ENCODE assay signal across 13 mouse cellular contexts in genomic region chr7:101459923-101460607, GRCm38 (mm10). TPM values are rescaled to one million over a fixed set of nuclear protein-coding genes. Genes with fewer than 3 reads are reported as not detected.
DNase-seq lines count a peak whose midpoint lies in the region; ATAC-seq and TF ChIP-seq lines count a peak whose summit lies in the region.
"Had no signal": no experiment of that assay in that cellular context is flagged by ENCODE, and none has a peak within 500 bp of the region (broad histone marks: within the 10 kb centered on the region; RNA-seq: fewer than 3 reads in every experiment).

No protein-coding gene starts in this region.

- 0 out of 2 replicates have a peak, but pooled peaks cover 1% of the 10 kb centered on the region for H3K79me2 ChIP-seq in heart, adult 2 months (replicated peaks; ENCODE audit: control insufficient read depth, insufficient read depth, low read length)

- peaks cover 8% of the 10 kb centered on the region for H3K36me3 ChIP-seq in heart, adult 2 months (ENCODE audit: control insufficient read depth, insufficient read depth, low read length)
- H3K36me3 ChIP-seq in kidney, adult 2 months (ENCODE audit: control insufficient read depth, insufficient read depth, low read length), result no peaks in the 10 kb centered on the region
- H3K36me3 ChIP-seq in kidney, embryonic 16.5 days (ENCODE audit: insufficient read depth, low read length), result no peaks in the 10 kb centered on the region
- H3K36me3 ChIP-seq: midbrain, embryonic 13.5 days had no signal

- TF ChIP-seq EP300 in heart, adult 2 months (IDR thresholded peaks at IDR 0.05; ENCODE audit: insufficient read depth, low read depth, low read length), result peak; percentile 88; the same call in 1 of the 2 replicates

- no peaks in the 10 kb centered on the region for H3K9me3 ChIP-seq in kidney, embryonic 16.5 days (ENCODE audit: low read length)
- H3K9me3 ChIP-seq: midbrain, embryonic 13.5 days had no signal

- 27% methylated on average over 10 of the region's 10 CpGs for WGBS in heart, adult 2 months
- WGBS in kidney, adult 2 months, result 52% methylated on average over 10 of the region's 10 CpGs
- WGBS in kidney, embryonic 16.5 days, result 54% methylated on average over 10 of the region's 10 CpGs

- no peak for ATAC-seq in kidney, embryonic 16.5 days (ENCODE audit: low FRiP score, low TSS enrichment)

- DNase-seq in heart, adult 2 months, result peak in 1 of 2 experiments; percentile 44
- no peak for DNase-seq in heart, postnatal 10 days
- DNase-seq in kidney, adult 2 months, result peak; percentile 61
- DNase-seq in 416B (ENCODE audit: low read depth) (peak; percentile 5), MN1 (ENCODE audit: low spot score) (peak; percentile 14)
- no peak for DNase-seq in right cerebral cortex, postnatal 14 days
- DNase-seq: adrenal gland, postnatal 25 days; lung, postnatal 36 days had no signal

- H3K27ac ChIP-seq in heart, adult 2 months, result peak overlapping the region; percentile 77
- H3K27ac ChIP-seq in kidney, adult 2 months (ENCODE audit: insufficient read depth, low read depth, low read length), result 0 out of 2 replicates have a peak overlapping the region, but pooled peaks have one; percentile 5
- H3K27ac ChIP-seq in kidney, embryonic 16.5 days (ENCODE audit: low read length), result no peak overlapping the region
- H3K27ac ChIP-seq: midbrain, embryonic 13.5 days had no signal

- TF ChIP-seq CTCF in heart, adult 2 months (IDR thresholded peaks at IDR 0.05), result no peak
- no peak for TF ChIP-seq CTCF in kidney, adult 2 months (conservative IDR thresholded peaks at IDR 0.05; ENCODE audit: insufficient read depth, insufficient read length, low read depth, low read length)

- 0 out of 2 replicates have a peak, but pooled peaks have one; percentile 29 for TF ChIP-seq POLR2A in heart, adult 2 months (IDR thresholded peaks at IDR 0.05; ENCODE audit: insufficient read depth, low read depth, low read length)
- TF ChIP-seq POLR2A in kidney, adult 2 months (IDR thresholded peaks at IDR 0.05; ENCODE audit: low read depth, low read length), result no peak

- intact Hi-C loops in heart, adult 2 months (cut with DNase I), result no loop called here
- intact Hi-C loops in heart, postnatal 10 days (cut with DNase I), result no loop called here

- 0 out of 2 replicates have a peak overlapping the region, but pooled peaks have one; percentile 16 for H3K9ac ChIP-seq in heart, adult 2 months (ENCODE audit: low read depth, low read length)
- no peak overlapping the region for H3K9ac ChIP-seq in kidney, embryonic 16.5 days (replicated peaks; ENCODE audit: low read length)
- H3K9ac ChIP-seq: midbrain, embryonic 13.5 days had no signal

- peaks cover 58% of the 10 kb centered on the region for H3K4me1 ChIP-seq in heart, adult 2 months (ENCODE audit: control insufficient read depth, insufficient read depth, low read length)
- no peaks in the 10 kb centered on the region; the same call in 1 of the 2 replicates for H3K4me1 ChIP-seq in kidney, adult 2 months (ENCODE audit: control insufficient read depth, insufficient read depth, low read length)
- H3K4me1 ChIP-seq in kidney, embryonic 16.5 days (ENCODE audit: insufficient read depth, low read length), result peaks cover 42% of the 10 kb centered on the region

- no peaks in the 10 kb centered on the region for H3K27me3 ChIP-seq in heart, adult 2 months (ENCODE audit: control insufficient read depth, insufficient read depth, low read length)
- H3K27me3 ChIP-seq in kidney, adult 2 months (replicated peaks; ENCODE audit: control insufficient read depth, insufficient read depth, low read length), result no peaks in the 10 kb centered on the region
- no peaks in the 10 kb centered on the region for H3K27me3 ChIP-seq in kidney, embryonic 16.5 days (ENCODE audit: insufficient read depth, low read length)

- H3K4me2 ChIP-seq in kidney, embryonic 16.5 days (replicated peaks; ENCODE audit: low read depth, low read length), result no peak overlapping the region
- H3K4me2 ChIP-seq: liver, embryonic 11.5 days; midbrain, embryonic 13.5 days had no signal

- peak overlapping the region; percentile 23; the same call in 1 of the 2 replicates for H3K4me3 ChIP-seq in heart, adult 2 months
- no peak overlapping the region for H3K4me3 ChIP-seq in kidney, adult 2 months (ENCODE audit: insufficient read depth, low read depth, low read length)
- no peak overlapping the region for H3K4me3 ChIP-seq in kidney, embryonic 16.5 days (ENCODE audit: low read length)
- H3K4me3 ChIP-seq: erythroblast, embryonic 14.5 days; midbrain, embryonic 13.5 days had no signal

RNA-seq across cellular contexts. Expression of gene Pde2a, which starts 38.6 kb away (rescaled TPM):
- total RNA-seq in heart, adult 2 months (2021), result 10 to 100 TPM; 56.0 to 57.1 TPM
- 41.6 and 57.0 TPM in 2 replicates for polyA plus RNA-seq in heart, adult 2 months (2012; rRNA removed)
- 10 to 100 TPM; 65.2 to 70.1 TPM for total RNA-seq in heart, postnatal 10 days (2021)
- 26.9 and 28.6 TPM in 2 replicates for polyA plus RNA-seq in kidney, adult 2 months (2012; rRNA removed)
- 31.6 and 46.5 TPM in 2 replicates for polyA plus RNA-seq in kidney, embryonic 16.5 days (2015; fragmentation: Nextera tagmentation; extraction: Ambion mirVana)

RNA-seq across cellular contexts. Expression of gene Gm45837, which starts 49.4 kb away (rescaled TPM):
- not detected for total RNA-seq in heart, adult 2 months (2021)
- not detected in 2 replicates for polyA plus RNA-seq in heart, adult 2 months (2012; rRNA removed)
- total RNA-seq in heart, postnatal 10 days (2021), result not detected
- not detected in 2 replicates for polyA plus RNA-seq in kidney, adult 2 months (2012; rRNA removed)
- polyA plus RNA-seq in kidney, embryonic 16.5 days (2015; fragmentation: Nextera tagmentation; extraction: Ambion mirVana), result 9.9 TPM in 1 of 2 replicates, not detected in the other
- polyA plus RNA-seq: erythroblast, embryonic 14.5 days; liver, embryonic 11.5 days; midbrain, embryonic 13.5 days; thymus, postnatal 0 days had no signal

Comparison
In these comparisons a context has a peak if more than half of its experiments do, and no peak if none do; other contexts are left out.
1. DNase-seq: peak in kidney, adult 2 months (single experiment), 416B (single experiment) and MN1 (single experiment); none in heart, postnatal 10 days (0 of 2) and right cerebral cortex, postnatal 14 days (single experiment).